Mouse (Mus musculus) forebrain, embryonic 16.5 days (tissue): ENCODE measurements around the gene Tmc6. TPM values are rescaled to one million over a fixed set of nuclear protein-coding genes. Genes with fewer than 3 reads are reported as not detected.

ENCODE experiments used
- ATAC-seq: fragments of 200-750 bp; cut with Nextera tagmentation; 2 replicates; pipeline ENCODE4 v1.8.0; 2017; ENCODE audit warnings: mild to moderate bottlenecking, moderate library complexity
- H3K27ac ChIP-seq: fragments of 300-500 bp; sonication (generic); 2 replicates; pipeline ENCODE4 v1.5.1; 2014; ENCODE audit warnings: low read length, control low read depth
- H3K27me3 ChIP-seq: fragments of 300-500 bp; sonication (generic); replicated peaks from 2 replicates; pipeline ENCODE4 v1.6.1; 2014; ENCODE audit warnings: low read length; ENCODE audit not compliant: control insufficient read depth, insufficient read depth
- H3K36me3 ChIP-seq: fragments of 300-500 bp; sonication (generic); 2 replicates; pipeline ENCODE4 v1.6.1; 2014; ENCODE audit not compliant: control insufficient read depth, insufficient read depth
- H3K4me1 ChIP-seq: fragments of 300-500 bp; sonication (generic); replicated peaks from 2 replicates; pipeline ENCODE4 v1.6.1; 2014; ENCODE audit warnings: low read length; ENCODE audit not compliant: control insufficient read depth, insufficient read depth
- H3K4me2 ChIP-seq: fragments of 300-500 bp; sonication (generic); 2 replicates; pipeline ENCODE4 v1.6.1; 2014; ENCODE audit warnings: mild to moderate bottlenecking, low read length, control low read depth
- H3K4me3 ChIP-seq: fragments of 300-500 bp; sonication (generic); replicated peaks from 2 replicates; pipeline ENCODE4 v1.5.1; 2014; ENCODE audit warnings: mild to moderate bottlenecking, low read length, control low read depth
- H3K9ac ChIP-seq: fragments of 300-500 bp; sonication (generic); replicated peaks from 2 replicates; pipeline ENCODE4 v1.6.1; 2014; ENCODE audit warnings: low read depth, low read length, control low read depth
- H3K9me3 ChIP-seq: fragments of 300-500 bp; sonication (generic); 2 replicates; pipeline ENCODE4 v1.6.1; 2016; ENCODE audit warnings: low read length; ENCODE audit not compliant: control insufficient read depth
- WGBS: fragments of 180-500 bp; shearing (Covaris S2); extraction: QIAGEN DNeasy Blood & Tissue Kit; methylation state at CpG from one replicate; pipeline ENCODE4 v1.1.7; 2014; 5-methylcytosine and 5-hydroxymethylcytosine counted together
- polyA plus RNA-seq: library from polyadenylated mRNA; unstranded; fragments of >200 nt; fragmentation: Nextera tagmentation; extraction: Ambion mirVana; gene quantifications from 2 replicates; pipeline ENCODE4 v1.2.1, GENCODE M21; 2015

Tmc6 gene
- polyA plus RNA-seq, 1 experiment from 2014 or later = 3.3 TPM

- peaks cover 8% of the 10 kb centered on the region; the same call in 1 of the 2 replicates for H3K36me3 ChIP-seq
- no peak overlapping the region for H3K9ac ChIP-seq
- H3K27me3 ChIP-seq = no peaks in the 10 kb centered on the region
- H3K4me2 ChIP-seq = no peak overlapping the region
- no peak for ATAC-seq
- no peak overlapping the region for H3K27ac ChIP-seq
- H3K4me1 ChIP-seq = peaks cover 3% of the 10 kb centered on the region; the same call in 1 of the 2 replicates
- 89% methylated on average over 7 of the region's 7 CpGs for WGBS
- H3K4me3 ChIP-seq = no peak overlapping the region
- H3K9me3 ChIP-seq = no peaks in the 10 kb centered on the region
Measured at GRCm38 (mm10) chr11:117731470-117731869, 50.5 kb downstream of the Tmc6 start.

GRCm38 (mm10) chr11:117730490-117730838, 51.5 kb downstream of the Tmc6 start:
- no peak overlapping the region for H3K27ac ChIP-seq
- H3K4me2 ChIP-seq = no peak overlapping the region
- H3K27me3 ChIP-seq = no peaks in the 10 kb centered on the region
- ATAC-seq = no peak
- peaks cover 3% of the 10 kb centered on the region; the same call in 1 of the 2 replicates for H3K4me1 ChIP-seq
- H3K4me3 ChIP-seq = no peak overlapping the region
- H3K9ac ChIP-seq = no peak overlapping the region
- WGBS = 77% methylated on average over 4 of the region's 4 CpGs
- no peaks in the 10 kb centered on the region for H3K9me3 ChIP-seq
- H3K36me3 ChIP-seq = peaks cover 5% of the 10 kb centered on the region; the same call in 1 of the 2 replicates

- Histone ChIP-seq H3K27ac (no peak overlapping the region), H3K27me3 (no peaks in the 10 kb centered on the region), H3K4me3 (no peak overlapping the region), H3K4me2 (no peak overlapping the region), H3K9me3 (no peaks in the 10 kb centered on the region), H3K9ac (no peak overlapping the region), H3K4me1 (peaks cover 3% of the 10 kb centered on the region; the same call in 1 of the 2 replicates), H3K36me3 (peaks cover 5% of the 10 kb centered on the region; the same call in 1 of the 2 replicates)
- no peak for ATAC-seq
- 87% methylated on average over 7 of the region's 7 CpGs for WGBS
Measured at GRCm38 (mm10) chr11:117729798-117730489, 52.1 kb downstream of the Tmc6 start.

- 92% methylated on average over 3 of the region's 3 CpGs for WGBS
- Histone ChIP-seq H3K4me1 (peaks cover 3% of the 10 kb centered on the region; the same call in 1 of the 2 replicates), H3K27ac (no peak overlapping the region), H3K4me3 (no peak overlapping the region), H3K9me3 (no peaks in the 10 kb centered on the region), H3K27me3 (no peaks in the 10 kb centered on the region), H3K9ac (no peak overlapping the region), H3K4me2 (no peak overlapping the region), H3K36me3 (peaks cover 5% of the 10 kb centered on the region; the same call in 1 of the 2 replicates)
- no peak for ATAC-seq
Measured at GRCm38 (mm10) chr11:117729341-117729740, 52.7 kb downstream of the Tmc6 start.

GRCm38 (mm10) chr11:117728841-117729240, 53.2 kb downstream of the Tmc6 start:
- ATAC-seq = no peak
- WGBS = 50% methylated on average over 1 of the region's 1 CpGs
- no peaks in the 10 kb centered on the region for H3K27me3 ChIP-seq

GRCm38 (mm10) chr11:117728245-117728644, 53.8 kb downstream of the Tmc6 start:
- Histone ChIP-seq H3K9me3 (no peaks in the 10 kb centered on the region), H3K9ac (no peak overlapping the region), H3K27ac (no peak overlapping the region), H3K27me3 (no peaks in the 10 kb centered on the region), H3K36me3 (peaks cover 5% of the 10 kb centered on the region; the same call in 1 of the 2 replicates), H3K4me2 (no peak overlapping the region), H3K4me1 (peaks cover 3% of the 10 kb centered on the region; the same call in 1 of the 2 replicates), H3K4me3 (no peak overlapping the region)
- no peak for ATAC-seq
- WGBS = 91% methylated on average over 5 of the region's 5 CpGs

More at GRCm38 (mm10) chr11:117728841-117729240, 53.2 kb downstream of the Tmc6 start:
- Histone ChIP-seq H3K4me2 (no peak overlapping the region), H3K4me1 (peaks cover 3% of the 10 kb centered on the region; the same call in 1 of the 2 replicates), H3K9me3 (no peaks in the 10 kb centered on the region), H3K27ac (no peak overlapping the region), H3K4me3 (no peak overlapping the region), H3K36me3 (peaks cover 6% of the 10 kb centered on the region; the same call in 1 of the 2 replicates), H3K9ac (no peak overlapping the region)

GRCm38 (mm10) chr11:117727031-117727430, 55.0 kb downstream of the Tmc6 start:
- WGBS = 92% methylated on average over 4 of the region's 4 CpGs
- H3K36me3 ChIP-seq = peaks cover 3% of the 10 kb centered on the region; the same call in 1 of the 2 replicates
- no peaks in the 10 kb centered on the region for H3K27me3 ChIP-seq
- no peak overlapping the region for H3K4me2 ChIP-seq
- no peaks in the 10 kb centered on the region for H3K9me3 ChIP-seq
- no peak for ATAC-seq
- no peak overlapping the region for H3K27ac ChIP-seq
- H3K9ac ChIP-seq = no peak overlapping the region
- H3K4me3 ChIP-seq = no peak overlapping the region
- H3K4me1 ChIP-seq = peaks cover 3% of the 10 kb centered on the region; the same call in 1 of the 2 replicates

- peaks cover 10% of the 10 kb centered on the region for H3K36me3 ChIP-seq
- H3K9me3 ChIP-seq = no peaks in the 10 kb centered on the region
- no peak overlapping the region for H3K9ac ChIP-seq
- H3K4me2 ChIP-seq = no peak overlapping the region
- peaks cover 3% of the 10 kb centered on the region; the same call in 1 of the 2 replicates for H3K4me1 ChIP-seq
- no peak for ATAC-seq
- no peak overlapping the region for H3K4me3 ChIP-seq
- H3K27ac ChIP-seq = no peak overlapping the region
- 87% methylated on average over 6 of the region's 6 CpGs for WGBS
- no peaks in the 10 kb centered on the region for H3K27me3 ChIP-seq
Measured at GRCm38 (mm10) chr11:117724604-117725301, 57.2 kb downstream of the Tmc6 start.

- no peak for ATAC-seq
- no peak overlapping the region for H3K4me3 ChIP-seq
- H3K27me3 ChIP-seq = no peaks in the 10 kb centered on the region
- H3K4me1 ChIP-seq = no peaks in the 10 kb centered on the region
- WGBS = 95% methylated on average over 3 of the region's 3 CpGs
- H3K36me3 ChIP-seq = peaks cover 18% of the 10 kb centered on the region
- no peaks in the 10 kb centered on the region for H3K9me3 ChIP-seq
- H3K27ac ChIP-seq = no peak overlapping the region
- no peak overlapping the region for H3K4me2 ChIP-seq
- H3K9ac ChIP-seq = no peak overlapping the region
Measured at GRCm38 (mm10) chr11:117718838-117719237, 63.2 kb downstream of the Tmc6 start.
